Mouse (Mus musculus) inflammation-experienced regulatory T-cells, adult 6 months (primary cell): ENCODE data around the gene Gm37240. TPM values are rescaled to one million over a fixed set of nuclear protein-coding genes. Genes with fewer than 3 reads are reported as not detected.

ENCODE experiments used
- ATAC-seq: one replicate; pipeline ENCODE4 v1.8.0; 2017
- polyA plus RNA-seq, 3 experiments: library from polyadenylated mRNA; unstranded; fragments of 100-300 nt; shearing (Covaris generic); gene quantifications; one replicate each; pipeline ENCODE4 v1.2.1; 2017

The Gm37240 gene
- polyA plus RNA-seq, 3 experiments from 2014 or later = 0.74 to 4.1 (median 0.98) TPM

DNA sequence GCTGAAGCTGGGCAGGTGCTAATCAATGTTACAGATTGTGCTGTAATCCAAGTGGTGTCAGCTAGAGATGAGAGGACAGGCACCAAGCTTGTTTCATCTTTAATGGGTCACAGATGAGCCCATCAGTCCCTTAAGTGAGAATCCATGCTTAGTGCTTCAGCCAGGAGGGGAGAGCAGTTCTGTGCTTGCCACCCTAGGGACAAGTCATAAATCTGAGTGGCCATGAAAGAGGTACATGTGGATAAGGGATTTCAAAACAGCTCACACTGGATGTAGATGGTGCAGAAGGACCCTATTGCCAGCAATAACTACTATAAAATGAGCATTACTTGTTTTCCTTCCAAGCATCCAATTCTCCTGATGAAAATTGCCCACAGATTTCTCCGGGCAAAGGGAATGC, 551.8 kb downstream of the Gm37240 start:
- ATAC-seq = no peak

DNA sequence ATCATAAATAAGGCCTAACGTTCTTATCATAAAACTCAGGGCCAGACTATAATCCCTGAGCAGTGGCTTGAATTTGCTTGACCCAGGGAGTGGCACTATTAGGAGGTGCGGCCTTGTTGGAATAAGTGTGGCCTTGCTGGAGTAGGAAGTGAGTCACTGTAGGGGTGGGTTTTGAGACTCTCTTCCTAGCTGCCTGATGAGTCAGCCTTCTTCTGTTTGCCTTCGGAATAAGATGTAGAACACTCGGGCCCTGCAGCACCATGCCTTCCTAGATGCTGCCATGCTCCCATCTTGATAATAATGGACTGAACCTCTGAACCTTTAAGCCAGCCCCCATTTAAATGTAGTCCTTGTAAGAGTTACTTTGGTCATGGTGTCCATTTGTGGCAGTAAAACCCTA, 555.0 kb downstream of the Gm37240 start:
- ATAC-seq = no peak

DNA sequence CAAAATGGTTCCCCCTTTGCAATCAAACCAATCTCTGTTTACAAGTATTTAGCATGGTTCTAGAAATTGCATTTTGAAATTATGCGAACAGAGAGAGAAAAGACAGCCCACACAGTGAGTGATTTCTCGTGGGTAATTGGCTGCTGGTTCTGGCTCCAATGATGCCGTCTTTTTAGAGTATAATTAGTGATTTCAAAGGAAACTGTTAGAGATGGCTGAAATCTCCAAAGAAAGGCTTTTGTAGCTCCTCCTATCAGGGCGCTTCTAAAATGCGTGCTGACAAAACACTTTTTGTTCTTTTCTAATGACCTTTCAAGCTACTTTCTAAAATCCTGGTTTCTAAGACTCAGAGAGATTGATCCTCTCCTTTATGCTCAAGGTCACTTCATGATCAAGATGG, 569.1 kb downstream of the Gm37240 start:
- ATAC-seq = no peak

DNA sequence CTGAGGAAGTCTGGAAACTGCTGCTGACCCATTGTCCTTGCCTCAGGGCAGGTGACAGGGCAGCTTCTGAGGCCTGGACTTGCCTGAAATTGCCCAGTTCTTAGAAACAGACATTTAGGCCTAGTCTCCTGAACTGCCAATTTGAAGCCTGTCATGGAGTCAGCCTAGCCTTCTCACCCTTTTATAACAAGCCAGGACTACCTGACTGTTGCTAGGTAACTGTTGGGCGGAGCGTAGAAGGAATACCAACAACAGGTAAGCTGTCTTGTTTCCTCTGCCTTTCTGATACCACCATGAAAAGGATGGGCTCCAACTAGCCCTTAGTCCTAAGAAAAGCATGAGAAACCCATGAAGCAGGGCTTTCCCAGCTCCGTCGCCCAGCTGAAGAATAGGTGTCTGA, 570.0 kb downstream of the Gm37240 start:
- ATAC-seq = no peak

DNA sequence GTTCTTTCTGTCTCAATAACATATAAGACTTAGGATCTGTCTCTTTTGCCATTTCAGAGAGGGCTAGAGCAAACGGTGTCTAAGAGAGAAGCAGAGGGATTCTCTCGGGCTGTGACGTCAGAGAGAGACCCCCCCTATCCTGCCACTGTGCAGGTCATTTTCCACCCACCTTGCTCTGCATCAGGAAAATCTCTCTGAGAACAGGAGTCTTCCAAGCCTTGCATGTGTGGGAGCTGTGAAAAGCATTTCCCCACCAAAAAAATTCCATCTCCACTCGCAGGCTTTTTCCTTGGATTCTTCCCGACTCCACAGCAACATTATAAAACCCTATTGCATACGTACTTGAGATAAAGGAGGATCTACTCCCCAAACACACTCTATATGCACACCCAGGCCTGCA, 572.4 kb downstream of the Gm37240 start:
- ATAC-seq = no peak

DNA sequence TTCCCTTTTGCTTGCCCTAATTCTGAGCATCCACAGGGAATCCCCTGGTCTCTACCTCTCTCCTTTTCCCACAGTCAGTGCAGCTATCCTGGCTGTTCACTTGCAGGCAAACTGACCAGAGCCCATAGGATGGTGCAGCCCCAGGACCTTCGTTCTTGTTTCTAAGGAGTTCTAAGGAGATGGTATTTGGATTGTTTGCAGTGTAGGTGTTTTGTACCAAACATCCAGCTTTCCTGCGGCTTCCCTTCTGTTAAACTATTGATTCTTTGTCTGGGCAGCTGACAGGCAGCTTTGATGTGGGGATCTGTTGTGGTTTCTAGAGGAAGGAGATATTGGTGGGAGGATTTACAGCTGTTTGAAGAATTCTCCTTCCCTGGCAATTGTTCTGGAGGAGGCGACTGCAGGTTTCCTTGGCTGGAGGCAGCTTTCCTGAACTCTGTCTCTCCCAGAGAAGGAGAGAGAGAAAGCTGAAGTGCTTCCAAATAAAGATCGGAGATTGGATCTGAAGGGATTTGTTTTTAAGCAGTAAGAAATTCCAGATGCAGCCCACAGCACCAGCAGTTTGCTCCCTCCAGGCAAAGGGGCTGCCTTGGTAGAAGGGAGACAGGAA, 573.6 kb downstream of the Gm37240 start:
- ATAC-seq = no peak

DNA sequence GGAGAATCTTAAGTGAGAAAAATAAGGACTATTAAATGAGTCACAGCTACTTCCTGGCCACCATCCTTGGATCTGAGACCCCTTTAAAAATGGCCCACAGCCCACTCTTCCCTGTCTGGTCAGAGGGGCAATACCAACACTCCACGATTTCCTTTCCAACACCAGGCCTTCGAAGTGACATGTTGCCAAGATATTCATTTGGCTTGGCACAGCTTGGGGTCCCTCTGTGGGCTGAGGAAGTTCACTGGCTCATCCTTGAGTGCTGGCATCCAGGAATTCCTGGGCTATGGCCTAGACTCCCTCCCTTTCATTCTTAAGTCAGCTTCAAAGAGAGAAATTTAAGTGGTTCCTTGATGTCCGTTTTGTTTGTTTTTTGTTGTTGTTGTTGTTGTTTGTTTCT, 576.1 kb downstream of the Gm37240 start:
- no peak for ATAC-seq

DNA sequence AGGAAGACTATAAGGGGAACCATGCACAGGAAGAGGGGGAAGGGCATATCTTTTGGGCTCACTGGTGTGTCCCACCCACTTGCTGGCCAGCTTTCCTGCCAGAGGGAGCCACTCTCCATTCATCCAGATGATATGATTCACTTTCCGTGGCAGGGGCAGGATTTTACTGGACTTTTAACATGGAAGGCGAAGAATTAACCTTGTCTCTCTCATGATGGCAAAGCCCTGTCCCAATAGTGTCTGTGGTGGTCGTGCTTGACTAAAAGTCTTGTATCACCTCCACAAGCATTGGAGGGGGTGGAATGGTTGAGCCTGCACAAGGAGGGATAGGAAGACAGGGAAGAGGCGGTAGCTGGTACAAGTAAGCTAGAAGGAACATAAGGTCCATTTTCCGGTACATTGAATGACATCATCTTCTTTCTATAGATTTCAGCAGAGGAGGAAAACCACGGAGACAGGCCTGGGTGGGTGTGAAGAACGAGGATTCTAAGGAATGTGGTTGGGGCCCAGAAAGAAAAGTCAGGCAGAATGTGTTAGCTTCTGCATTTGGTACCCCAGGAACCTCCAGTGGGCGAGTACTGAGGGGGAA, 576.8 kb downstream of the Gm37240 start:
- no peak for ATAC-seq

DNA sequence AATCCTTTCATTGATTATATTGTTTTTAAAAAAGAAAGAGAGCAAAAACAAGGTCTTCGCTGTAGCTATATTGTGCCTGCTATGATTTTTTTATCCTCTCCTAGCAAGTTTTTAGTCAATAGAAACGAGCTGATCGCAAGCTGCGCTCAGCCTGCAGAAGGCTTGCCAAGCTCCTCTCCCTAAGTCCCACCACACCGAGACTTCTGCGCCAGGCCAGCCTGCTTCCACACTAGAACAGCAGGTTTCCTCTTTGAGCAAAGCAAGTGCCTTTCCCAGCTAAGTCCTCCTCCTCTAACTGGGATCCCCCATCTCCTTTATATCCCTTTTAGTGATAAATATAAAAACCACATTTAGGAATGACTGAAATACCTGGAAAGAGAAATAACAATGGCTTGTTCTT, 578.1 kb downstream of the Gm37240 start:
- no peak for ATAC-seq

DNA sequence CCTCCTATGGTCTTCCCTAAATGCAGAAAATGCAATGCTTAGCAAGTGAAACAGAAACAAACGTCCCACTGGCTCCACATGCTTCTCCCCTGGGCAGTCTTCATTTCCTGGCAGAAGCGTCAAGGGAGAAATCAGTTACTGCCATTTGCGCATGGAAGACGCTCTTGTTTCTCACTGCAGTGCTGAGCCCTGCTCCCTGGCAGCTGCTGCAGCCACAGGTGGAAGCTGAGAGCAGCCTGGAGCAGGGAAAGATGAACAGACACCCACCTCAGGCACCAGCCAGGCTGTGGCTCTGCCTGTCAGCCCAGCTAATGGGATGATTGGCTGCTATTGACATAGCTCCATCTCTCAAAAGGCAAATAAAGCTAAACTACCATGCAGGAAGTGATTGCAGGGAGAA, 578.6 kb downstream of the Gm37240 start:
- ATAC-seq = no peak

DNA sequence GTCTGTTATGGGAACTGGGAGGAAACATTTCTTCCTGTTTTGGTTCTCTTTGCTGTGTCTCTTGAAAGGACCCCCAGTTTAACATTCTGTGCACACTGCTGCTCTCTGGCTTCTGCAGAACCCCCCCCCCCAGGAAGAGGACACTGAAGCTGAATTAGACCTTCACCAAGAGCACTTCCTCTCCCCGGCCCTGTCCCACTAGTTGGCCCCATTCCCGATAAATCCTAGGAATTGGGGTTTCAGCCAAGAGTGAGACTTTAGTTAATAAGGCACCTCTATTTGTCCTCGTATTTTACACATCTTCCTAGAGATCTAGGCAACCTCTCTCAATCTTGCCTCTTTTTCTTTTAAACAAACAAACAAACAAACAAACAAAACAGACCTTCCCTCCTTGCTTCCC, 585.5 kb downstream of the Gm37240 start:
- ATAC-seq = no peak

DNA sequence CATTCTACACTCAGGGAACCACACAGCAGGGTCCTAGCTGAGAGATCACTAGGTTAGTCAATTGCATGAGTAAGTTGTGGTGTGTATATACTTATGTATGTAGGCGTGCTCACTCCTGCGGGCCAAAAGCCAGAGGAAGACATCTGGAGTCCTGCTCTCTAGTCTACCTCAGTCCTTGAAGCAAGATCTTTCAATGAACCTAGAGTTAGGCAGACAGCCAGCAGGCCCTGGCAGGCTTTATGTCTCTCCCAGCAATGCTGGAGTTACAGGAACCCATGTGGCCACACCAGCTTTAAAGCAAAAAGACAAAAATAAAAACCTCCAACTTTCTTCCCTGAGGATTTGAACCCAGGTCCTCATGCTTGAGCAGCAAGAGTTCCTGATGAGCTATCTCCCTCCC, 586.0 kb downstream of the Gm37240 start:
- ATAC-seq = no peak

DNA sequence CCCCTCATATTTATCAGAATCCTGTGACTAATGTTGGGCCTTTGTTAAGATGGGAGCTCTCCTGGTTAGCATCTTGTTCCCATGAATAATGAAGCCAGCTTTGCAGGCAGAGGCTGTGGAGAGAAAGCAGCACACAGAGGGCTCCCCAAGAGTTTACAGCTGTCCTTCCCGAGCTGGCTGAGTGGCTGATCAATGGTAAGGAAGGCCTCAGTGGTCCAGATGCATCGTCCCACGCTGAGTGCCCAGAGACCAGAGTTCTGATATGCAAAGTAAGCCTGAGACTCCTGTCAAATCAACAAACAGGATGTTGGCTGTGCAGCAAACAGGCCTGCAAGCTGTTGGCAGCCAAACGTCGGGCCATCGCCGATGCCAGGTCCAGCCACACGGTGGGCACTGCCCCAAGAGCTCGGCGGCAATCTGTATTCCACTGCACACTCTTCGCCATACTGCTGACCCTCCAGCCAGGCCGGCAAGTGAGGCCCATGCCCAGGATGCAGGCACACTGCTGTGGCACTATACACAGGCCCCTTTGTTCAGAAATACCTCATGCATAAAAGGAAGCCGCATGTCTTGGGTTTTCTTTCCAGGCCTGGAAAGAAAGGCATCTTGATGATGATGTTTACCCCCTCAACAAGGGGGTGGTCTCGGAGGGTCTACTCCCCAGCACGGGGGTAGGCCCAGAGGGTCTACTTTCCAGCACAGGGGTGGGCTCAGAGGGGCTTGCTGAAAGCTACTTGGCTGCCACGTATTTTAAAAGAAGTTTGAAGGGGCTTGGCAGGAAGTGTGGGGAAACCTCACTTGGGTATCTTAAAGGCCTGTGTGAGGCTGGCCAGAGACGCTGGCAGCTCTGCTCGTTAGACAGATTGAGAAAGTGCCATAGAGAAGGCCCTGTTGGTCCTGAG, 587.4 kb downstream of the Gm37240 start:
- ATAC-seq = no peak

DNA sequence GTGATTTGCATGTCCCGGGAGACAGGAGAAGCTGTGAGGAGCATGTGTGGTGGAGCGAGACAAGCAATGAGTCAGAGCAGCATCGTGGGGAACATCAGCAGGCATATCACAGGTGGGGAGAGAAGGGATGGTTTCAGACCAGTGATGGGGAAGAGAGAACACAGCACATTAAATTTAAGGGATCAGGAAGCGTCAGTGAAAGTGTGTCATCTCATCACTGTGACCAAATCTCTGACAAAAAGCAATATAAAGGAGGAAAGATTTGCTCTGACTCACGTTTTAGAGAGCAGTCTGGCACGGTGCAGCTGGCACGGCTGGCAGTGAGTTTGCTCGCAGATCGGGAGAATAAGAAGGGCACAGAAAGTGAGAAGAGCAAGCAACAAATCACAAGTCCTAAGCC, 592.1 kb downstream of the Gm37240 start:
- ATAC-seq = no peak

DNA sequence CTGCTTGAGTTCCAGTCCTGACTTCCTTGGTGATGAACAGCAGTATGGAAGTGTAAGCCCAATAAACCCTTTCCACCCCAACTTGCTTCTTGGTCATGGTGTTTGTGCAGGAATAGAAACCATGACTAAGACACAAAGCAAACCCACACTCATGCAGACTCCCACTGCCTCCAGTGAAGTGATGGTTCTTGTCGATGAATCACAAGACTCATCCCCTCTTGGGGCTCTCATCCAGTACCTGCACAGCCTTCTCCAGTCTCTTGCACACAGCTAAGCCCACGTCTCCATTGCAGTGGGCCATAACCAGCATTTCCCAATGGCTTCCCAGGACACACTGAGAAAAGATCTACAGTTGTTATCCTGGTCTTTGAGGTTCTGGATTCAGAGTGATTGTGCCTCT, 599.7 kb downstream of the Gm37240 start:
- ATAC-seq = no peak

DNA sequence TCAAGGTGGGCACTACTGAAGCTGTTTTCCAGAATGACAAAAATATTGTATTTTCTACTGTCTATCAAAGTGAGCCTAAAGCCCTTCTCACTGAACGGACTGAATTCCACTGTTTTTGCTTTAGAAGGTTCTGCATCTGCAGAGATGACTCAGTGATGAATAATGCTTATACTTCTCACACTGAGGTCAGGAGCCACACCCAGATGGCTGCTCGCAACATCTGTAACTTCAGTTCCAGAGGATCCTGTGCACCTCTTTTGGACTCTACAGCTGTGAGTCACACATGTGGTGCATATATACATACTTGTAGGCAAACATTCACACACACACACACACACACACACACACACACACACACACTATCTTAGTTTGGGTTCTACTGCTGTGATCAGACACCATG, 602.8 kb downstream of the Gm37240 start:
- ATAC-seq = no peak

DNA sequence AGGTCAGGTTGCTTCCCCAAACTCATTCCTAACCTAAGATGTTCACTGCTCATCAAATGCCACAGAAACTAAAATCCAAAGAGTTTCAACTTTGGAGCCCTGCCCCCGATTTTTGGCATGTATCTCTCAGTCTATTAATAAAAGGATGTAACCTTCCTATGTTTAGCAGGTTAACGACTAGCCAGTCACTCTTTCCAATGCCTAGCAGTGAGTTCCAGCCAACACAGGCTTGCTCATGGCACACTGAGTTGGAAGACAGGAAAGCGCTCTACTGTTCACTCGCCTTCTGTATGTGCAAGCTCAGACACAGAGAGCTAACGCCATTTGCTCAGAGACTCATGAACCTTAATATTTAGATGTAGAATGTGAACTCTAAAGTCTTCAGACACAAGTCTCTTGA, 604.5 kb downstream of the Gm37240 start:
- no peak for ATAC-seq

DNA sequence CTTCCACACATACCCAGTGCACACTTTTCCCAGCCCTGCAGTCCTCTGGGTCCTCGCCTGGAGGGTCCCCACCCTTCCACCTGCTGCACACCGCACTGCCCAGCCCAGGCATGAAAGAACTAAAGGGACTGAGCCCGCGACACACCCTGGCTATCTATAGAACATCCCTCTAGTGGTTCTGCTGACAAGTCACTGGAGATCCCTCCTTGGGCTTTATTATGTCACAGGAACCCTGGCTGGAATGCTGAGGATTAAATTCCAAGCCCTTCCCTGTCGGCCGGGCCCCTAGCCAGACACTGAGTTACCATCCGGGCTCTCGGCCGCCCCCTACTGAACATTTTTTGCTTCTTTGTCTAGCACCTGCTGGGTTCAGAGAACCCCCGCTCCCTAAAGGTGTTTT, 612.2 kb downstream of the Gm37240 start:
- no peak for ATAC-seq

DNA sequence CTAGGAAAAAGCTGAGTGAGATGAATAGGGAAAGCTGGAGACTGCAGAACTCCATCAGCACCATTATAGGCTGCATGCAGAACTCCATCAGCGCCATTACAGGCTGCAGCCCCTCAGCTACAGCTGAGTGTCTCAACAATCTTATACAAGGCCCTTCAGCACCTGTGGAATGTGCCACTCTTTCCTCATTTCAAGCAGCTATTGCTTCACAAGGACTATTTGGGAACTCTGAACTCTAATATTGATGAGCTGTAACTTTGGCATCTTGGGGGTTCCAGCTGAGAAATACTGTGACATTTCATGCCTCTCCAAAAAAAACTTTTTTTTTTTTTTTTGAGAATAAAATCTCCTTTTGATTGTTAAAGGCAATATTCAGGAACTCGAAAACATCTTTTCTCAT, 615.8 kb downstream of the Gm37240 start:
- ATAC-seq = no peak

DNA sequence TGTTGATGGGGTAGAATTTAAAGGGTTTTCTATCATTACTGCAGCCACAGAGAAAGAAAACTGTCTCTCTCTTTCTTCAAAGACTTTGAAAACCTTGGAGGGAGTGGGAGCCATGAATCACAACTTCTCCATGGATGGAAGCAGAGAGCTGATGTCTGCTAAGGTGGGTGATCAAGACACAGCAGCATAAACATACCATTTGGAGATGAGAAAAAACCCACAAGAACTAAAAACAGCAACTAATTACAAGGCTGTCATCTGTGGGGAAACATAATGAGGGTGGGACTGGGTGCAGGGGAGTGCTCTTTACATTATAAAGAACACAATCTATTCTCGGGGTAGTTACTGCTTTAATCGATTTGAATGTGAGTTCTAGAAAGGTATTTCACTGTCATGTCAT, 622.4 kb downstream of the Gm37240 start:
- ATAC-seq = no peak

DNA sequence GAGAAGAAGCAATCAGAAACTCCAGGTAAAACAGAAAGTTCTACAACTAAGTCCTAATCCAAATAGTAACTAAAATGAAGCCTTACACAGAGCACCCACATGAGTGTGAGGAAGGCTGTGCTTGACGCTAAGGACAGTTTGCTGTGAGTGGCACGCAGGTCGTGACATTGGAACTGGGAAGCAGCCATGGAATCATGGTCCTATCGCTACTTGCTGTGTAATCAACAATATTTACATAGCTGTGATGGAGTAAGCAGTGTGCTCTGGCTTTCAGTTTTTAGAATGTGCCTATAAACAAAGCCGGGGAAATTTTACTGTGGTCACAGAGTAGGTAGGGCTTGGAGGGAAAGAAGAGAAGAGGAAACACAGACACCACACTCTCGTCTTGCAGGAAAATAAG, 622.8 kb downstream of the Gm37240 start:
- no peak for ATAC-seq

DNA sequence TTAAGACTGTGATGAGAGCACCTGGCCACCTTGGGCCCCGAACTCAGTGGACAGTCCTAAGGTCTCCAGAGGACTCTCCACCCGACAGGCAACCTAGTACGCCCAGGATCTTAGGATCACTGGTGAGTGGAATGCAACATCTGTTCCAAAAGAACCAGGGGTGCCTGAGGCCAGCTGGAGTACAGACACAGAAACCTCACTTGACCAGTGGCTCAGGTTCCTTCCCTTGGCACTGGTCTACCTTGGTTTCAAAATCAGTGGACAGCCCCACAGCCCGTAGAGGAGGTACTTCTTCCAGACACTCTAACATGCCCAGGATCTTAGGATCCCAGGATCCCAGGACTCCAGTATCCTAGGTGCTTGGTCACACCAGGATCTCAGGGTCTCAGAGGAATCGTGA, 632.8 kb downstream of the Gm37240 start:
- no peak for ATAC-seq

DNA sequence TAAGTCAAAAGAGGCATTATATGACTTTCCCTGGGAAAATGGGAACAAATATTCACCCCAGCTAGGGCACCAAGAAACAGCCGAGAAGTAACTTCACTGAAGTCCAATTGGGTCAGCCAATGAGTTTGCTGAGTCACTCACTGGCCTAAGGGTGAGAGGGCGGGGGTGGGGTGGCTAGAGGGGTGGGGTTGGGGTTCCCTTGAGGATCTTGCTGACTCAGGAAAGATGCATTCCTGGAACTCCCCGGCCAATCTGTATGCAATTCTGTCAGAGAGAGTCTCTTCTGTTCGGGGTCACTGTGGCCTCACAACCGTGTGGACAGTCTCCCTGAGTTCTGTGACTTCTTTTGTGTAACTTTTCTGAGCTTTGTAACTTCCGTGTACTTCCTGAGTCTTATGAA, 635.7 kb downstream of the Gm37240 start:
- ATAC-seq = no peak

DNA sequence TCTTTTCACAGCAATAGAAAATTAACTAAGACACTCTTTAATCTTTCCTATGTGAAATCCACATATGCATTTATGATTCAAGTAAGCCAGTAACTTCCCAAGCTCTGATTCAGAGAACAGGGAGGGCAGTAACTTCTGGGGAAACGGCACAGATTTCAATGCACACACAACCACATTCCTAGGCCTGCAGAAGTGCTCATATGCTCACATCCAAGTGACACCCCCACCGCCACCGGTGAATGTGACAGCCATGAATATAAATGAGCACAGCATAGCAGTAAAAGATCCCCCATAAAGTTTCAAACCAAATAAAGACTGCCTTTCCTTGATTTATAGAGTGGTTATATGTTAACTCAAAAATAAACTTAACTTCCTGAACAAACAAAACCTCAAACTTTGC, 641.2 kb downstream of the Gm37240 start:
- no peak for ATAC-seq
